Mouse (Mus musculus) midbrain, embryonic 11.5 days (tissue): ENCODE results near the gene Scaf1. TPM values are rescaled to one million over a fixed set of nuclear protein-coding genes. Genes with fewer than 3 reads are reported as not detected.
A peak's percentile ranks its signal among the peaks of the same experiment; 100 is the strongest.
"Not testable (repeated sequence)": the region's sequence is repeated elsewhere in the genome, so short reads cannot be mapped to it uniquely, and the experiment has no call there.

Experiments
- ATAC-seq: fragments of 200-750 bp; cut with Nextera tagmentation; 2 replicates; pipeline ENCODE4 v1.8.0; 2017; ENCODE audit warnings: moderate TSS enrichment, moderate library complexity; ENCODE audit not compliant: low FRiP score
- DNase-seq: peaks from one replicate; pipeline ENCODE4 v3.0.0; 2015; ENCODE audit warnings: low spot score; ENCODE audit errors: missing footprints
- H3K27ac ChIP-seq: fragments of 300-500 bp; sonication (generic); 2 replicates; pipeline ENCODE4 v1.5.1; 2014; ENCODE audit warnings: low read depth, low read length
- H3K27me3 ChIP-seq: fragments of 300-500 bp; sonication (generic); 2 replicates; pipeline ENCODE4 v1.6.1; 2014; ENCODE audit warnings: mild to moderate bottlenecking, low read length, moderate library complexity, mixed read lengths; ENCODE audit not compliant: control insufficient read depth, insufficient read depth
- H3K36me3 ChIP-seq: fragments of 300-500 bp; sonication (generic); 2 replicates; pipeline ENCODE4 v1.6.1; 2014; ENCODE audit warnings: mild to moderate bottlenecking, low read length, moderate library complexity, mixed read lengths; ENCODE audit not compliant: control insufficient read depth, insufficient read depth
- H3K4me1 ChIP-seq: fragments of 300-500 bp; sonication (generic); 2 replicates; pipeline ENCODE4 v1.6.1; 2014; ENCODE audit warnings: low read length; ENCODE audit not compliant: control insufficient read depth, insufficient read depth
- H3K4me2 ChIP-seq: fragments of 300-500 bp; sonication (generic); 2 replicates; pipeline ENCODE4 v1.6.1; 2014; ENCODE audit warnings: mild to moderate bottlenecking, moderate library complexity
- H3K4me3 ChIP-seq: fragments of 300-500 bp; sonication (generic); 2 replicates; pipeline ENCODE4 v1.5.1; 2014; ENCODE audit warnings: low read depth, low read length
- H3K9ac ChIP-seq: fragments of 300-500 bp; sonication (generic); 2 replicates; pipeline ENCODE4 v1.6.1; 2014; ENCODE audit warnings: low read length
- H3K9me3 ChIP-seq: fragments of 300-500 bp; sonication (generic); 2 replicates; pipeline ENCODE4 v1.6.1; 2016; ENCODE audit warnings: low read length; ENCODE audit not compliant: control insufficient read depth
- WGBS: fragments of 180-500 bp; shearing (Covaris S2); extraction: QIAGEN DNeasy Blood & Tissue Kit; methylation state at CpG from one replicate; pipeline ENCODE4 v1.1.7; 2014; 5-methylcytosine and 5-hydroxymethylcytosine counted together
- polyA plus RNA-seq: library from polyadenylated mRNA; unstranded; fragments of >200 nt; fragmentation: Nextera tagmentation; extraction: Ambion mirVana; gene quantifications from 2 replicates; pipeline ENCODE4 v1.2.1, GENCODE M21; 2014

Scaf1 gene
- polyA plus RNA-seq, 1 experiment from 2014 or later: 43.6 TPM

- no peak for DNase-seq
- no peaks in the 10 kb centered on the region for H3K9me3 ChIP-seq
- no peaks in the 10 kb centered on the region for H3K27me3 ChIP-seq
- peaks cover 3% of the 10 kb centered on the region; the same call in 1 of the 2 replicates for H3K4me1 ChIP-seq
- H3K4me3 ChIP-seq: no peak overlapping the region
- no peak overlapping the region for H3K27ac ChIP-seq
- no peak for ATAC-seq
- peaks cover 56% of the 10 kb centered on the region for H3K36me3 ChIP-seq
- H3K9ac ChIP-seq: no peak overlapping the region
- no peak overlapping the region for H3K4me2 ChIP-seq
- 98% methylated on average over 8 of the region's 8 CpGs for WGBS
Observed at GRCm38 (mm10) chr7:45030857-45031256, 14.7 kb upstream of the Scaf1 start.

- no peak for DNase-seq
- Histone ChIP-seq H3K9ac (no peak overlapping the region), H3K36me3 (peaks cover 51% of the 10 kb centered on the region), H3K27ac (no peak overlapping the region), H3K4me2 (no peak overlapping the region), H3K4me3 (no peak overlapping the region), H3K4me1 (peaks cover 3% of the 10 kb centered on the region; the same call in 1 of the 2 replicates), H3K9me3 (no peaks in the 10 kb centered on the region), H3K27me3 (no peaks in the 10 kb centered on the region)
- 94% methylated on average over 6 of the region's 6 CpGs for WGBS
- ATAC-seq: no peak
Observed at GRCm38 (mm10) chr7:45029995-45030394, 13.8 kb upstream of the Scaf1 start.

DNA sequence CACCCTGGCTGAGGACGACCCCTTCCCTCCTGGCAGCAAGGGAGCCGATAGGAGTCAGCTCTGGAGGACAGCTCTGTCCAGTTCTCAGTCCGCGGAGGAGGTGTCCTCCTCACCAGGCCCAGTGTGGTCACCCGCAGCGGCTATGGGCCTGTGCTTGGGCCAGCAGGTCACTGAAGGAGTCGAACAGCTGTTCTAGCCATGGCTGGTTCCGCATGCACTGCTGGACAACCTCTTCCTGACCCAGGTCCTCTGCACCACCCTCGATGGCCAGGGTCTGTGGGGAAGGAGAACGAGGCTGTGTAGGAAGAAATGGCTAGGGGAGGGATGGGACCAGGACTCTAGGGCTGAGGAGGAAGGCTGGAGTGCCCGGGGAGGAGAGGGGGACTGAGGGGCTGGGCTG is 12.2 kb upstream of the Scaf1 start:
- no peak overlapping the region for H3K4me2 ChIP-seq
- no peaks in the 10 kb centered on the region for H3K9me3 ChIP-seq
- no peak for ATAC-seq
- H3K4me3 ChIP-seq: no peak overlapping the region
- peaks cover 3% of the 10 kb centered on the region; the same call in 1 of the 2 replicates for H3K4me1 ChIP-seq
- no peak overlapping the region for H3K27ac ChIP-seq
- peaks cover 35% of the 10 kb centered on the region for H3K36me3 ChIP-seq
- 92% methylated on average over 11 of the region's 11 CpGs for WGBS
- no peak overlapping the region for H3K9ac ChIP-seq
- H3K27me3 ChIP-seq: no peaks in the 10 kb centered on the region
- DNase-seq: no peak

GRCm38 (mm10) chr7:45027761-45028160 is 11.6 kb upstream of the Scaf1 start:
- Histone ChIP-seq H3K9ac (no peak overlapping the region), H3K27ac (no peak overlapping the region), H3K4me1 (peaks cover 3% of the 10 kb centered on the region; the same call in 1 of the 2 replicates), H3K9me3 (no peaks in the 10 kb centered on the region), H3K36me3 (peaks cover 35% of the 10 kb centered on the region), H3K27me3 (no peaks in the 10 kb centered on the region), H3K4me2 (no peak overlapping the region), H3K4me3 (no peak overlapping the region)
- DNase-seq (no peak), ATAC-seq (no peak)
- WGBS: 95% methylated on average over 9 of the region's 9 CpGs

GRCm38 (mm10) chr7:45026256-45026655 is 10.1 kb upstream of the Scaf1 start:
- Histone ChIP-seq H3K4me3 (no peak overlapping the region), H3K27me3 (no peaks in the 10 kb centered on the region), H3K9me3 (no peaks in the 10 kb centered on the region), H3K4me2 (no peak overlapping the region), H3K36me3 (peaks cover 26% of the 10 kb centered on the region), H3K4me1 (peaks cover 3% of the 10 kb centered on the region; the same call in 1 of the 2 replicates), H3K9ac (no peak overlapping the region), H3K27ac (no peak overlapping the region)
- no peak for DNase-seq
- 42% methylated on average over 2 of the region's 2 CpGs for WGBS
- ATAC-seq: no peak

GRCm38 (mm10) chr7:45025601-45026220 is 9.5 kb upstream of the Scaf1 start:
- H3K36me3 ChIP-seq: peaks cover 20% of the 10 kb centered on the region
- H3K27me3 ChIP-seq: no peaks in the 10 kb centered on the region
- H3K27ac ChIP-seq: no peak overlapping the region
- ATAC-seq (no peak), DNase-seq (no peak)
- H3K4me1 ChIP-seq: peaks cover 3% of the 10 kb centered on the region; the same call in 1 of the 2 replicates
- H3K4me2 ChIP-seq: no peak overlapping the region
- no peak overlapping the region for H3K4me3 ChIP-seq
- no peaks in the 10 kb centered on the region for H3K9me3 ChIP-seq
- H3K9ac ChIP-seq: no peak overlapping the region
- WGBS: 80% methylated on average over 8 of the region's 8 CpGs

DNA sequence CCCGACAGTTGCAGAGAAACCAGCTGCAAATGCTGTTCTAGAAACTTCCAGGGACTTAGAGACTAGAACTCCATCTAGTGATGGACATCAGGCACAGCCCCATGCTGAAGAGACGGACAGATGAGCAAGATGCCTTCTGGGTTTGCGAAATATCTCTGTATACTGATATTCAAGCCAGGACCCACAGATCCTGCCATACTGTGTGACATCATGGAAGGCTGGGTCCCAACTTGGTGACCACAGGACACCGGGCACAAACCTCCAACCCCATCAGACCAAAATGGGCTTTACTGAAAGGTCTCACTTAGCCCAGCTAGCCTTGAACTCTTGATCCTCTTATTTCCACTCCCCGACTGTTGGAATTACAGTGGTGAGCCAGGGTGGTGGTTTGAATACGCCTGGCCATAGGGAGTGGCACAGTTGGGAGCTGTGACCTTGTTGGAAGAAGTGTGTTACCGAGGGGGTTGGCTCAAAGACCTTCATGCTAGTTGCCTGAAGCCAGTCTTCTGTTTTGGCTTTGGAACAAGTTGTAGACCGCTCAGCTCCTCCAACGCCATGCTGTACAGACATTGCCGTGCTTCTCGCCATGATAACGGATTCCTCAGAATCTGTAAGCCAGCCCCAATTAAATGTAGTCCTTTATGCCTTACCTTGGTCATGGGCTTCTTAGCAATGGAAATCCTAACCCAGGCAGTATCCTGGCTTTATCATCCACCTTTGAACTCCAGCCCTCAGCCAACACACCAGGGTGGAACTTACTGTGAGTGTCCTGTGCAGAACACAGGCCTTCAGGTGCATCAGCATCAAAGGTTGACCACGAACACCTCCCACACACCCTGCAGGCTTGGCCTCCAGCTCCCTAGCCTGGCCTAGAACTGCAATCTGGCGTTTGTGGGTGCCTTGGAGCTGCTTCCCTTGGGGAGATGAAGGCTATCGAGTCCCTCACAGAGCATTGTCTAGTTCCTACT is 8.4 kb upstream of the Scaf1 start:
- 87% methylated on average over 15 of the region's 15 CpGs for WGBS
- no peak overlapping the region for H3K9ac ChIP-seq
- H3K27ac ChIP-seq: no peak overlapping the region
- H3K27me3 ChIP-seq: no peaks in the 10 kb centered on the region
- 0 out of 2 replicates have a peak, but pooled peaks have one; percentile 19 for ATAC-seq
- no peak overlapping the region for H3K4me2 ChIP-seq
- DNase-seq: no peak
- H3K9me3 ChIP-seq: no peaks in the 10 kb centered on the region
- no peak overlapping the region for H3K4me3 ChIP-seq
- peaks cover 3% of the 10 kb centered on the region; the same call in 1 of the 2 replicates for H3K4me1 ChIP-seq
- H3K36me3 ChIP-seq: peaks cover 16% of the 10 kb centered on the region

GRCm38 (mm10) chr7:45023711-45024110 is 7.5 kb upstream of the Scaf1 start:
- H3K4me3 ChIP-seq, H3K4me1 ChIP-seq, H3K9ac ChIP-seq, ATAC-seq, H3K27ac ChIP-seq, H3K4me2 ChIP-seq, H3K9me3 ChIP-seq, H3K27me3 ChIP-seq, DNase-seq: not testable (repeated sequence)
- H3K36me3 ChIP-seq: peaks cover 11% of the 10 kb centered on the region
- WGBS: 82% methylated on average over 5 of the region's 5 CpGs

- Histone ChIP-seq H3K27me3 (no peaks in the 10 kb centered on the region), H3K9ac (no peak overlapping the region), H3K4me3 (no peak overlapping the region), H3K36me3 (no peaks in the 10 kb centered on the region), H3K4me1 (peaks cover 8% of the 10 kb centered on the region), H3K4me2 (no peak overlapping the region), H3K27ac (no peak overlapping the region), H3K9me3 (no peaks in the 10 kb centered on the region)
- ATAC-seq (no peak), DNase-seq (no peak)
- WGBS: 76% methylated on average over 9 of the region's 9 CpGs
Observed at GRCm38 (mm10) chr7:45020225-45020624, 4.1 kb upstream of the Scaf1 start.
